Mouse (Mus musculus) hindbrain, embryonic 11.5 days (tissue): Measurements from ENCODE around the gene Nxf1. TPM values are rescaled to one million over a fixed set of nuclear protein-coding genes. Genes with fewer than 3 reads are reported as not detected.

Experiments used
- ATAC-seq: fragments of 200-750 bp; cut with Nextera tagmentation; 2 replicates; pipeline ENCODE4 v1.8.0; 2017; ENCODE audit warnings: mild to moderate bottlenecking, moderate TSS enrichment, moderate library complexity; ENCODE audit not compliant: low FRiP score
- DNase-seq: peaks from one replicate; pipeline ENCODE4 v3.0.0-alpha.2; 2015; ENCODE audit warnings: low spot score
- H3K27ac ChIP-seq: fragments of 300-500 bp; sonication (generic); 2 replicates; pipeline ENCODE4 v1.5.1; 2014; ENCODE audit warnings: mild to moderate bottlenecking, low read depth, low read length
- H3K27me3 ChIP-seq: fragments of 300-500 bp; sonication (generic); 2 replicates; pipeline ENCODE4 v1.6.1; 2014; ENCODE audit warnings: mild to moderate bottlenecking, low read length, moderate library complexity, mixed read lengths; ENCODE audit not compliant: control insufficient read depth, insufficient read depth
- H3K36me3 ChIP-seq: fragments of 300-500 bp; sonication (generic); 2 replicates; pipeline ENCODE4 v1.6.1; 2014; ENCODE audit warnings: mild to moderate bottlenecking, low read length, moderate library complexity, mixed read lengths; ENCODE audit not compliant: control insufficient read depth, insufficient read depth
- H3K4me1 ChIP-seq: fragments of 300-500 bp; sonication (generic); replicated peaks from 2 replicates; pipeline ENCODE4 v1.6.1; 2014; ENCODE audit warnings: low read length, mixed read lengths; ENCODE audit not compliant: control insufficient read depth, insufficient read depth
- H3K4me2 ChIP-seq: fragments of 300-500 bp; sonication (generic); replicated peaks from 2 replicates; pipeline ENCODE4 v1.6.1; 2014; ENCODE audit warnings: mild to moderate bottlenecking, low read depth, low read length
- H3K4me3 ChIP-seq: fragments of 300-500 bp; sonication (generic); 2 replicates; pipeline ENCODE4 v1.5.1; 2014; ENCODE audit warnings: low read depth, low read length
- H3K9ac ChIP-seq: fragments of 300-500 bp; sonication (generic); 2 replicates; pipeline ENCODE4 v1.6.1; 2014; ENCODE audit warnings: low read depth, low read length
- H3K9me3 ChIP-seq: fragments of 300-500 bp; sonication (generic); 2 replicates; pipeline ENCODE4 v1.6.1; 2016; ENCODE audit warnings: low read length; ENCODE audit not compliant: control insufficient read depth
- WGBS: fragments of 180-500 bp; shearing (Covaris S2); extraction: QIAGEN DNeasy Blood & Tissue Kit; methylation state at CpG from one replicate; pipeline ENCODE4 v1.1.7; 2014; 5-methylcytosine and 5-hydroxymethylcytosine counted together
- polyA plus RNA-seq: library from polyadenylated mRNA; unstranded; fragments of >200 nt; fragmentation: Nextera tagmentation; extraction: Ambion mirVana; gene quantifications from 2 replicates; pipeline ENCODE4 v1.2.1, GENCODE M21; 2014

Gene Nxf1
- polyA plus RNA-seq, 1 experiment from 2014 or later, result 213 TPM

GRCm38 (mm10) chr19:8790171-8790570, 33.3 kb downstream of the Nxf1 start:
- no peak overlapping the region for H3K27ac ChIP-seq
- no peak overlapping the region for H3K4me2 ChIP-seq
- ATAC-seq (no peak), DNase-seq (no peak)
- 81% methylated on average over 7 of the region's 7 CpGs for WGBS
- no peaks in the 10 kb centered on the region for H3K27me3 ChIP-seq
- no peaks in the 10 kb centered on the region for H3K4me1 ChIP-seq
- no peak overlapping the region for H3K4me3 ChIP-seq
- peaks cover 14% of the 10 kb centered on the region for H3K36me3 ChIP-seq
- H3K9ac ChIP-seq, result no peak overlapping the region
- no peaks in the 10 kb centered on the region for H3K9me3 ChIP-seq

GRCm38 (mm10) chr19:8798264-8798946, 41.5 kb downstream of the Nxf1 start, which contains the start of gene Polr2g:
Polr2g (minus strand) TSS chr19:8798577.
- no peaks in the 10 kb centered on the region for H3K9me3 ChIP-seq
- ATAC-seq, result peak; percentile 72
- DNase-seq, result peak; percentile 95
- H3K27ac ChIP-seq, result peak within 1 kb of the TSS; percentile 55; the same call in 1 of the 2 replicates
- peak within 1 kb of the TSS; percentile 75 for H3K9ac ChIP-seq
- H3K4me2 ChIP-seq, result peak within 1 kb of the TSS; percentile 87
- no peaks in the 10 kb centered on the region for H3K27me3 ChIP-seq
- 2% methylated on average over 25 of the region's 25 CpGs for WGBS
- H3K4me3 ChIP-seq, result peak within 1 kb of the TSS; percentile 64
- no peaks in the 10 kb centered on the region for H3K4me1 ChIP-seq
- peaks cover 8% of the 10 kb centered on the region for H3K36me3 ChIP-seq

DNA sequence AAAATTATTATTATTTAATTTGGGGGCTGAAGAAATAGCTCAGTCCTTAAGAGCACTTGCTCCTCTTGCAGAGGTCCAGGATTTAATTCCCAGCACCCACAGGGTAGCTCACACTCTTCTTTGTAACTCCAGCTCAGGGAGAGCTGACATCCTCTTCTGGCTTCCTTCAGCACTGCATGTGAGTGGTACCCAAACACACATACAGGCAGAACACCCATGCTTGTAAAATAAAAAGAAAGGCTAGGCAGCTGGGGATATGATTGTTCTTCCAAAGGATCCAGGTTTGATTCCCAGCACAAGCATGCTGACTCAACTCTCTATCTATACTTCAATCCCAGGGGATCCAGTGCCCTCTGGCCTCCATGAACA, 42.1 kb downstream of the Nxf1 start:
- DNase-seq (no peak), ATAC-seq (no peak)
- H3K27me3 ChIP-seq, result no peaks in the 10 kb centered on the region
- no peak overlapping the region for H3K27ac ChIP-seq
- H3K4me1 ChIP-seq, result no peaks in the 10 kb centered on the region
- H3K36me3 ChIP-seq, result peaks cover 3% of the 10 kb centered on the region; the same call in 1 of the 2 replicates
- no peak overlapping the region for H3K9ac ChIP-seq
- H3K9me3 ChIP-seq, result no peaks in the 10 kb centered on the region
- H3K4me2 ChIP-seq, result no peak overlapping the region
- H3K4me3 ChIP-seq, result no peak overlapping the region

- Histone ChIP-seq H3K36me3 (no peaks in the 10 kb centered on the region), H3K4me1 (no peaks in the 10 kb centered on the region), H3K9me3 (no peaks in the 10 kb centered on the region), H3K4me3 (peak within 1 kb of the TSS; percentile 61), H3K27me3 (no peaks in the 10 kb centered on the region), H3K9ac (peak within 1 kb of the TSS; percentile 58), H3K27ac (peak within 1 kb of the TSS; percentile 79), H3K4me2 (peak within 1 kb of the TSS; percentile 72)
- DNase-seq (peak; percentile 91), ATAC-seq (peak; percentile 99)
- WGBS, result 1% methylated on average over 30 of the region's 30 CpGs
These were observed 45.4 kb downstream of the Nxf1 start, which contains the start of gene Zbtb3 for GRCm38 (mm10) chr19:8802130-8802821. Zbtb3 (plus strand) TSS chr19:8802555.

DNA sequence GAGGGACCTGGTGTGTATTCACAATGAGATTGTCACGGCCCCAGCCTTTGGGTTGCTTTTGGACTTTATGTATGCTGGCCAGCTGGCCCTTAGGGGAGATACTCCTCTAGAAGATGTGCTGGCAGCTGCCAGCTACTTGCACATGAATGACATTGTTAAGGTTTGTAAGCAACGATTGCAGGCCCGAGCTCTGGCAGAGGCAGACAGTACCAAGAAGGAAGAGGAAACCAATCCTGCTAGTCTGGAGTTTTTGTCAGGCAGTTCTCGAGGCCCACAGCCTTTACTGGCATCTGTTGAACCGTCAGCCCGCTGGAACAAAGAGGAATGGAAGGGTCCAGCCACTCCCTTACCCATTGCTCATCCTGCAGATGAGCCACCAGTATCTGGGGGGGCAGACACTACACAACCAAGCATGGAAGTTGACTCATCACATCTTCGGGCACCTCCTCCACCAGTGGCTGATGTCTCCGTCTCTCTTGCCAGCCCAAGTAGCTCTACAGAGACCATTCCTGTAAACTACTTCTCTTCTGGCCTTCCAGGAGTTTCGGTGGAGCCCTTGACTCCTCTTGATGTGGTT, 46.4 kb downstream of the Nxf1 start:
- H3K9ac ChIP-seq, result no peak overlapping the region
- H3K4me1 ChIP-seq, result no peaks in the 10 kb centered on the region
- DNase-seq, result no peak
- no peak overlapping the region for H3K27ac ChIP-seq
- H3K9me3 ChIP-seq, result no peaks in the 10 kb centered on the region
- peak overlapping the region; percentile 45; the same call in 1 of the 2 replicates for H3K4me2 ChIP-seq
- 94% methylated on average over 9 of the region's 9 CpGs for WGBS
- H3K4me3 ChIP-seq, result no peak overlapping the region
- no peaks in the 10 kb centered on the region for H3K36me3 ChIP-seq
- H3K27me3 ChIP-seq, result no peaks in the 10 kb centered on the region
- ATAC-seq, result no peak

DNA sequence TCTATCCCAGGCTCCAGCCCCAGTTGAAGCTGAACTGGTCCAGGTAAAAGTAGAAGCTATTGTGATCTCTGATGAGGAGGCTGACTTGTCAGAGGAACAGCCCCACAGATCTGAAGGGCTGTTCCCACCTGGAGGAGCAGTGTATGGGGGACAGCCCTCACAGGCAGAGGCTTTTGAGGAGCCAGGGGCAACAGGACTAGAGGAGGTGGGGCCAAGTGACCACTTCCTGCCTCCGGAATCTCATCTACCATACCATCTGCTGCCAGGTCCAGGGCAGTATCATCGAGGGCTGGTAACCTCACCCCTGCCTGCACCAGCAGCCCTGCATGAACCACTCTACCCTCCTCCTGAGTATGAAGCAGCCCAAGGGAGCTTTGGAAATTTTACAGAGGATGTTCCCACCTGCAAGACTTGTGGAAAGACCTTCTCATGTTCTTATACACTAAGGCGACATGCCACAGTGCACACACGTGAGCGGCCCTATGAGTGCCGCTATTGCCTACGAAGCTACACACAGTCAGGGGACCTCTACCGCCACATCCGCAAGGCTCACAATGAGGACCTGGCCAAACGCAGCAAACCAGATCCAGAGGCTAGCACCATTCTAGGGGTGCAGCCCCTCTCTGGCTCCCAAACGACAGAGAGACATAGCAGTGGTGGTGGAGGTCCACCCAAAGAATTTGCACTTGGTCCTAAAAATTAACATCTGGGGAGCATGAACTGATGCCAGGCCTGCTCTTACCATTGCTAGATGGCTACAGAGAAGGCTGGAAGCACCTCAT, 47.2 kb downstream of the Nxf1 start:
- ATAC-seq (no peak), DNase-seq (no peak)
- Histone ChIP-seq H3K36me3 (no peaks in the 10 kb centered on the region), H3K4me3 (no peak overlapping the region), H3K9me3 (no peaks in the 10 kb centered on the region), H3K27ac (no peak overlapping the region), H3K4me2 (no peak overlapping the region), H3K27me3 (no peaks in the 10 kb centered on the region), H3K4me1 (no peaks in the 10 kb centered on the region), H3K9ac (no peak overlapping the region)
- WGBS, result 95% methylated on average over 11 of the region's 11 CpGs

- H3K4me1 ChIP-seq, result no peaks in the 10 kb centered on the region
- H3K4me3 ChIP-seq, result no peak overlapping the region
- H3K9me3 ChIP-seq, result no peaks in the 10 kb centered on the region
- WGBS, result 95% methylated on average over 5 of the region's 5 CpGs
- ATAC-seq (no peak), DNase-seq (no peak)
- H3K36me3 ChIP-seq, result 0 out of 2 replicates have a peak, but pooled peaks cover 7% of the 10 kb centered on the region
- H3K27me3 ChIP-seq, result no peaks in the 10 kb centered on the region
- H3K9ac ChIP-seq, result no peak overlapping the region
- H3K4me2 ChIP-seq, result no peak overlapping the region
- no peak overlapping the region for H3K27ac ChIP-seq
These were observed 49.9 kb downstream of the Nxf1 start for GRCm38 (mm10) chr19:8806810-8807209.

GRCm38 (mm10) chr19:8815812-8816211, 58.9 kb downstream of the Nxf1 start:
- no peak for ATAC-seq
- Histone ChIP-seq H3K9ac (no peak overlapping the region), H3K36me3 (peaks cover 9% of the 10 kb centered on the region; the same call in 1 of the 2 replicates), H3K4me1 (peaks cover 9% of the 10 kb centered on the region; the same call in 1 of the 2 replicates), H3K4me2 (no peak overlapping the region), H3K9me3 (no peaks in the 10 kb centered on the region), H3K4me3 (no peak overlapping the region), H3K27ac (no peak overlapping the region), H3K27me3 (no peaks in the 10 kb centered on the region)
- DNase-seq, result no peak
- 88% methylated on average over 11 of the region's 11 CpGs for WGBS
